Mouse (Mus musculus): ENCODE measurements at regions not wholly inside any gene's neighbourhood (a gene's known extent, or its start where the extent isn't known, plus 50 kb on each side); places are given as distances from the start of the nearest gene placed in this dataset.
"Not testable (repeated sequence)": the region's sequence is repeated elsewhere in the genome, so short reads cannot be mapped to it uniquely, and the experiment has no call there.

DNA sequence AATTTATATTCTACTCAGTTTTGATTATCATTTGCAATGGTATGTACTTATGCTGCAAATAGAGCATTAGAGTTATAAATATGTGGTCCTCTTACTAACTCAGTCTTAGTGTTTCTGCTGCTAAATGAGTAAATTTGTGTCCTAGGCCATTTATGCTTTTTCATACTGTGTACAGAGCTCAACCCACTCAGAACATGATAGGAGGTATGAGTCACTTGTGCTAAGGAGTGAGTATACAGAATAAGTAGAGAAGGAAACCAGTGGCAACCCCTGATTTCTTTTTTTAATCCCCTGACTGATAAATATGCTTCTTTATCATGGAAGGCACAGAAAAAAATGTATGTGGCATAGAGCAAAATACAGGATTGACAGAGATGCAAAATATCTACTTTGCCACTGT lies 1066.8 kb upstream of the Sel1l start:
- Histone ChIP-seq H3K9me3 (replicated peaks) (no peaks in the 10 kb centered on the region), H3K27ac (no peak overlapping the region), H3K36me3 (no peaks in the 10 kb centered on the region), H3K4me3 (replicated peaks) (no peak overlapping the region), H3K4me2 (no peak overlapping the region), H3K4me1 (no peaks in the 10 kb centered on the region), H3K9ac (no peak overlapping the region), H3K27me3 (no peaks in the 10 kb centered on the region)
- ATAC-seq (replicated peaks; ENCODE audit: low FRiP score) = no peak

DNA sequence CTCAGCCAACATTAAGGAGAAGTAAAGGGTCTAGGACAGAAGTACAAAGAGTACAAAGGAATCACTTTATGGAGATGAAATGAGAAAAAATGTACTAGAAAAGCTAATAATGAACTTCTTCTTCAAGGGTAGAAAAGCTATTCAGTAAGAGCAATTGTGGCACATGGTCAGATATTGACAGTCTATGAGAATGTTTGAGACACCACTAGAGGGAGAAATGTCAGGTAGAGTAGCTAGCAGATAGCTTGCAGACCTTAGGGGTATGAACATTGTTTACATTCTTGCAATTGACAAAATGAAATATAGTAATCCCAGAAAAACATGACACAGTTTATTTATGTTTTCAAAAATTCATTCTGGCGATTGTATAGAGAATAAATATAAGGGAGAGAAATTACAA lies 1066.2 kb upstream of the Sel1l start:
- no peak for ATAC-seq (replicated peaks; ENCODE audit: low FRiP score)
- WGBS = 82% methylated on average over 1 of the region's 1 CpGs

DNA sequence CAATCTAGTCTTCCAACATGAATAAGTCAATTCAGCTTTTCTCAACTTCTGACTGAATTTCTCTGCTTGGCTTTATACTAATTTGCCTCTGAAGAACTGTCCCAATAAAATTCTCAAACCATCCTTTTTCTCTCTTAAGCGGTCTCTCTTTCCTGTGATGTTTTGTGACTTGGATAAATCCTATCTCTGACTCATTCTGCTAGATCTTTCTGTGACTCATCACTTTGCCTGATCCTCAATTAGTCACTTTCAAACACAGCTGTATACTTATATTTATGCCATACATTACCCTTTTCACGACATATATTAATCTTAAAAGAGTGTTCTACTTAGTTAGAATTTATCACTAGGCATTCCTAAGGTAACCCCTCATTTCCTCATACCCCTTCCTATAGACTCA lies 1055.4 kb upstream of the Sel1l start:
- Histone ChIP-seq H3K4me1 (no peaks in the 10 kb centered on the region), H3K27me3 (no peaks in the 10 kb centered on the region), H3K4me2 (no peak overlapping the region), H3K27ac (no peak overlapping the region), H3K9me3 (replicated peaks) (no peaks in the 10 kb centered on the region), H3K4me3 (replicated peaks) (no peak overlapping the region), H3K9ac (no peak overlapping the region), H3K36me3 (no peaks in the 10 kb centered on the region)
- ATAC-seq (replicated peaks; ENCODE audit: low FRiP score) = no peak
- 81% methylated on average over 2 of the region's 2 CpGs for WGBS

More for the DNA sequence above, 1066.2 kb upstream of the Sel1l start:
- no peaks in the 10 kb centered on the region for H3K9me3 ChIP-seq (replicated peaks)
- H3K36me3 ChIP-seq = no peaks in the 10 kb centered on the region
- no peak overlapping the region for H3K27ac ChIP-seq
- no peak overlapping the region for H3K4me2 ChIP-seq
- H3K9ac ChIP-seq = no peak overlapping the region
- H3K27me3 ChIP-seq = no peaks in the 10 kb centered on the region
- H3K4me3 ChIP-seq (replicated peaks) = no peak overlapping the region
- no peaks in the 10 kb centered on the region for H3K4me1 ChIP-seq

DNA sequence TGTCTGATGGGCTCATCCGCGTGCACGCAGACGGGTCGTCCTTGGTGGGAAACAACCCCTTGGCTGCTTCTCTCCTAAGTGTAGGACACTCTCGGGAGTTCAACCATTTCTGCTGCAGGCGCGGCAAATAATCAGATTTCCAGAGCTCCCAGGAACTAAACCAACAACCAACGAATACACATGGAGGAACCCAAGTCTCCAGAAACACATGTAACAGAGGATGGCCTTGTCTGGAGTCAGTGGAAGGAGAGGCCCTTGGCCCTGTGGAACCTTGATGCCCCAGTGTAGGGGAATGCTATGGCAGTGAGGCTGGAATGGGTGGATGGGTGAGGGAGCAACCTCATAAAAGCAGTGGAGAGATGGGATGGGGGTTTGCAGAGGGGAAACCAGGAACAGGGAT lies 1043.4 kb upstream of the Sel1l start:
- Histone ChIP-seq H3K36me3 (no peaks in the 10 kb centered on the region), H3K27me3 (no peaks in the 10 kb centered on the region), H3K4me1 (no peaks in the 10 kb centered on the region), H3K4me3 (replicated peaks) (no peak overlapping the region), H3K9ac (no peak overlapping the region), H3K27ac (no peak overlapping the region), H3K9me3 (replicated peaks) (0 out of 2 replicates have a peak, but pooled peaks cover 3% of the 10 kb centered on the region), H3K4me2 (no peak overlapping the region)
- ATAC-seq (replicated peaks; ENCODE audit: low FRiP score) = no peak
- WGBS = 84% methylated on average over 9 of the region's 9 CpGs

DNA sequence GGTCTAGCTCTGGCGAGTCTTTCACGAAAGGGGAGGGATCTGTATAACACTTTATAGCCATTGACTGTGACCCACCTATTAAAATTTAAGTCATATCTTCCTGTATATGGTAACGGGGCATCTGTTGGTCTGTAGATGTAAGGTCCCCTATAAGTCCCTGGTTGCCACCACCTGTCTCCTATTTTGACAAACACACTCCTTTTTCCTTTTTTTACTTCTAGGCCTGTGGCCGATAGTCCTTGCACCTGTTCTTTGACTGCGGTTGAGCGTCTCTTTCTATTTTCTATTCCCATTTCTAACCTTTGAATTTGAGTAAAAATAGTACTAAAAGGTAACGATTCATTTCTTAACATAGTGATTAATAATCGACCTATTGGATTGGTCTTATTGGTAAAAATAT lies 1042.7 kb upstream of the Sel1l start:
- not testable (repeated sequence) for H3K27me3 ChIP-seq; H3K4me1 ChIP-seq; H3K9ac ChIP-seq; H3K4me2 ChIP-seq; H3K9me3 ChIP-seq (replicated peaks); ATAC-seq (replicated peaks; ENCODE audit: low FRiP score); H3K4me3 ChIP-seq (replicated peaks); H3K36me3 ChIP-seq; H3K27ac ChIP-seq
- no CpG with 5 or more reads among the region's 8 CpGs for WGBS

DNA sequence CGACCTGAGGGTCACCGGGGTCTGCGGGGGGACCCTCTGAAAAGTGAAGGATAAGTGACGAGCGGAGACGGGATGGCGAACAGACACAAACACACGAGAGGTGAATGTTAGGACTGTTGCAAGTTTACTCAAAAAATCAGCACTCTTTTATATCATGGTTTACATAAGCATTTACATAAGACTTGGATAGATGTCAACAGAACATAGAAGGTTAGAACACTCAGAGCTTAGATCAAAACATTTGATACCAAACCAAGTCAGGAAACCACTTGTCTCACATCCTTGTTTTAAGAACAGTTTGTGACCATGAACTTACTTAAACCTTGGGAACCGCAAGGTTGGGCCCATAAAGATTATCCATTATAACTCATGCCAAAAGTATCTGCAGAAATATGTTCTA lies 1042.2 kb upstream of the Sel1l start:
- H3K4me2 ChIP-seq; H3K4me1 ChIP-seq; ATAC-seq (replicated peaks; ENCODE audit: low FRiP score); H3K27ac ChIP-seq; H3K36me3 ChIP-seq; H3K4me3 ChIP-seq (replicated peaks); H3K27me3 ChIP-seq; H3K9me3 ChIP-seq (replicated peaks); H3K9ac ChIP-seq: not testable (repeated sequence)
- WGBS = 97% methylated on average over 5 of the region's 9 CpGs

DNA sequence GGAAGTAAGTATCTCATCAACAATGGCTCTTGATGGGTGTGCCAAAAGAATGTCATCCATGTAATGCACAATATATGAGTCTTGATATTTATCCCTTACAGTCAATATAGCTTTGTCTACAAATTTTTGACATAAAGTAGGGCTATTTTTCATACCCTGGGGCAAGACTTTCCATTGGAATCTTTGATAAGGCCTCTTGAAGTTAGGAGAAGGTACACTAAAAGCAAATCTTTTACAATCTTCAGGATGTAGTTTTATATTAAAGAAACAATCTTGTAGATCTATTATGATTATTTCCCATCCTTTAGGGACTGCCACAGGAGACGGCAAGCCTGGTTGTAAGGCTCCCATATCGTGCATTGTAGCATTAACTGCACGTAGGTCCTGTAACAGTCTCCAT lies 1038.8 kb upstream of the Sel1l start:
- H3K9ac ChIP-seq = no peak overlapping the region
- no peak overlapping the region for H3K4me3 ChIP-seq (replicated peaks)
- WGBS = 95% methylated on average over 3 of the region's 3 CpGs
- no peaks in the 10 kb centered on the region for H3K27me3 ChIP-seq
- peaks cover 6% of the 10 kb centered on the region; the same call in 1 of the 2 replicates for H3K9me3 ChIP-seq (replicated peaks)
- H3K4me2 ChIP-seq = no peak overlapping the region
- no peak for ATAC-seq (replicated peaks; ENCODE audit: low FRiP score)
- H3K36me3 ChIP-seq = no peaks in the 10 kb centered on the region
- no peak overlapping the region for H3K27ac ChIP-seq
- H3K4me1 ChIP-seq = no peaks in the 10 kb centered on the region

DNA sequence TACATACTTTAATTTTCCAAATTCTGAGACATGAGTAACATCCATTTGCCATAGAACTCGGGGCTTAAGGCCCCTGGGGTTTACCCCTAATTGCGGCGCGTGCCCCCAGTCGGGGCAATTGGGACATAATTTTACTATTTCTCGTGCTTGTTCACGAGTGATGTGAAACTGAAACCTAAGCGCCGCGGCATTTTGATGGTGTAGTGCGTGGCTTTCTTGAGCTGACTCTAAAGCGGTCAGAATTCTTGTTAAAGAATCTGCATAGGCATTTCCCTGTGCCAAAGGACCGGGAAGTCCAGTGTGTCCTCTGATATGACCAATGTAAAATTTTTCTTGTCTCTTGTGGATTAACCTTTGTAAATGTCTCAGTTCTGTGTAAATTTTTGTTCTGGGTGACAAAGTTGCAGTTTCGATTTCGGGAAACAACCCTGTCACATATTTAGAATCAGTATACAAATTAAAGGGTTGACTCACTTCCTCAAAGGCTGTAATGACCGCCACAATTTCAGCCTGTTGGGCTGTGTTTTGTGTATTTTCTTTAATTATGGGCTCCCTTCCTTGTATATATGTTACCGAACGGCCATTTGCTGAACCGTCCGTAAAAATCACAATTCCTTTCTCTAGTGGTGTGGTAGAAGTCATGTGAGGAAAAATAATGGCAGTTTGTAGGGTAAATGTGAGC lies 1037.6 kb upstream of the Sel1l start:
- H3K9ac ChIP-seq; H3K4me2 ChIP-seq; H3K36me3 ChIP-seq; H3K27me3 ChIP-seq; H3K9me3 ChIP-seq (replicated peaks); H3K4me3 ChIP-seq (replicated peaks); H3K27ac ChIP-seq; H3K4me1 ChIP-seq; ATAC-seq (replicated peaks; ENCODE audit: low FRiP score): not testable (repeated sequence)
- WGBS = 96% methylated on average over 20 of the region's 20 CpGs

DNA sequence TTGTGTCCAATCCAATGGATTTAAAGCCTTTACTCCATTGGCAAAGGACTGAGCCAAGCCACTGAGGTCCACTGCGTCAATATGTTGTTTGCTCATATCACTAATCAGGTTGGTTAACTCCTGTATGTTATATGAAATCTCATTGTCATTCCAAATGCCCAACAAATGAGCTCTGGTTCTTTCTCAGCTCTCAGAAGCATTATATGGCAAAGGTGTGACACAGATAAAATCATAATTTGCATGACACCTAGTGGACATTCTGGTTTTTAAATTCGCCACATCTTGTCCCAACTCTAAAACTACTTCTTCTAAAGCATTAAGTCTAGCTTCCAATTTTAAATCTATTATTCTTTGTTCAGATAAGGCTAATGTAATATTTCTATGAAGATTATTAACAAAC lies 1035.1 kb upstream of the Sel1l start:
- ATAC-seq (replicated peaks; ENCODE audit: low FRiP score); H3K9ac ChIP-seq; H3K9me3 ChIP-seq (replicated peaks); H3K4me3 ChIP-seq (replicated peaks); H3K27ac ChIP-seq; H3K4me1 ChIP-seq; H3K4me2 ChIP-seq; H3K36me3 ChIP-seq; H3K27me3 ChIP-seq: not testable (repeated sequence)
- WGBS = 96% methylated on average over 2 of the region's 2 CpGs

DNA sequence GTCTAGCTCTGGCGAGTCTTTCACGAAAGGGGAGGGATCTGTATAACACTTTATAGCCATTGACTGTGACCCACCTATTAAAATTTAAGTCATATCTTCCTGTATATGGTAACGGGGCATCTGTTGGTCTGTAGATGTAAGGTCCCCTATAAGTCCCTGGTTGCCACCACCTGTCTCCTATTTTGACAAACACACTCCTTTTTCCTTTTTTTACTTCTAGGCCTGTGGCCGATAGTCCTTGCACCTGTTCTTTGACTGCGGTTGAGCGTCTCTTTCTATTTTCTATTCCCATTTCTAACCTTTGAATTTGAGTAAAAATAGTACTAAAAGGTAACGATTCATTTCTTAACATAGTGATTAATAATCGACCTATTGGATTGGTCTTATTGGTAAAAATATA lies 1034.1 kb upstream of the Sel1l start:
- H3K4me1 ChIP-seq; H3K4me3 ChIP-seq (replicated peaks); H3K9me3 ChIP-seq (replicated peaks); H3K4me2 ChIP-seq; ATAC-seq (replicated peaks; ENCODE audit: low FRiP score); H3K36me3 ChIP-seq; H3K27me3 ChIP-seq; H3K27ac ChIP-seq; H3K9ac ChIP-seq: not testable (repeated sequence)
- WGBS = no CpG with 5 or more reads among the region's 8 CpGs

DNA sequence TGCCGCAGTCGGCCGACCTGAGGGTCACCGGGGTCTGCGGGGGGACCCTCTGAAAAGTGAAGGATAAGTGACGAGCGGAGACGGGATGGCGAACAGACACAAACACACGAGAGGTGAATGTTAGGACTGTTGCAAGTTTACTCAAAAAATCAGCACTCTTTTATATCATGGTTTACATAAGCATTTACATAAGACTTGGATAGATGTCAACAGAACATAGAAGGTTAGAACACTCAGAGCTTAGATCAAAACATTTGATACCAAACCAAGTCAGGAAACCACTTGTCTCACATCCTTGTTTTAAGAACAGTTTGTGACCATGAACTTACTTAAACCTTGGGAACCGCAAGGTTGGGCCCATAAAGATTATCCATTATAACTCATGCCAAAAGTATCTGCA lies 1033.6 kb upstream of the Sel1l start:
- H3K9me3 ChIP-seq (replicated peaks); H3K27me3 ChIP-seq; H3K9ac ChIP-seq; H3K4me2 ChIP-seq; H3K27ac ChIP-seq; ATAC-seq (replicated peaks; ENCODE audit: low FRiP score); H3K4me1 ChIP-seq; H3K36me3 ChIP-seq; H3K4me3 ChIP-seq (replicated peaks): not testable (repeated sequence)
- WGBS = 94% methylated on average over 9 of the region's 11 CpGs

DNA sequence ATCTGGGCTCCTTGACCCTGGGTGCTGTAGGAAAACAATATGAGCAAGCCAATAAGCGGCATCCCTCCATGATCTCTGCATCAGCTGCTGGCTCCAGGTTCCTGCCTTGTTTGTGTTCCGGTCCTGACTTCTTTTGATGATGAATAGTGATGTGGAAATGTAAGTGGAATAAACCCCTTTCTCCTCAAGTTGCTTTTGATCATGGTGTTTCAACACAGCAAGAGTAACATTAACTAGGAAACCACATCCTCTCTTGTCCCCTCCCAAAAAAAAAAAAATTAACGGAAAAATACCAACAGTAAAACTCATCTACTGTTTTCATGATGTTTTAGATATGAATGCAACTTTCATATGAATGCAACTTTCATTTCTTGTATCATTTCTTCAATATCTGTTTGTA lies 1024.6 kb upstream of the Sel1l start:
- Histone ChIP-seq H3K27ac (no peak overlapping the region), H3K36me3 (no peaks in the 10 kb centered on the region), H3K4me3 (replicated peaks) (no peak overlapping the region), H3K4me1 (no peaks in the 10 kb centered on the region), H3K27me3 (no peaks in the 10 kb centered on the region), H3K4me2 (no peak overlapping the region), H3K9me3 (replicated peaks) (no peaks in the 10 kb centered on the region), H3K9ac (no peak overlapping the region)
- no peak for ATAC-seq (replicated peaks; ENCODE audit: low FRiP score)
- 70% methylated on average over 3 of the region's 3 CpGs for WGBS

DNA sequence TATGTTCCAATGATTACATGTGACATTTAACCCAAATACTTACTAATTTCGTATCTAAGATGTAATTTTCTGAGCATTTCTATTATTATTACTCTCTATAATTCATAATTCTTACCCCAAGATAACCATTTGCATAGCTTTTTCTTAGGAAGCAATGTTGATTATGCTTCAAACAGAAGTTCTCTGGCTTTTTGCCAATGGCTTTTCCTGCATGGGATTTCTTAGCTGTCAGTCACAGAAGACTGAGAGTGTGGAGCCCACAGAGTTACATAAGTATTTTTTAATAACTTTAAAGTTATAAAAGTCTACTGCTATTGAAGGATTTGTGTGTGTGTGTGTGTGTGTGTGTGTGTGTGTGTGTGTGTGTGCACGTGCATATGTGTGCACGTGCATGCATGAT lies 1020.4 kb upstream of the Sel1l start:
- Histone ChIP-seq H3K9me3 (replicated peaks) (no peaks in the 10 kb centered on the region), H3K27ac (no peak overlapping the region), H3K9ac (no peak overlapping the region), H3K4me1 (no peaks in the 10 kb centered on the region), H3K27me3 (no peaks in the 10 kb centered on the region), H3K4me3 (replicated peaks) (no peak overlapping the region), H3K4me2 (no peak overlapping the region), H3K36me3 (no peaks in the 10 kb centered on the region)
- ATAC-seq (replicated peaks; ENCODE audit: low FRiP score) = no peak
- WGBS = 61% methylated on average over 3 of the region's 3 CpGs

Measured in kidney, embryonic 15.5 days (tissue).